Mouse (Mus musculus) thymus, postnatal 14 days (tissue): ENCODE results near the gene H2-Ab1.

Experiments
- DNase-seq: peaks from one replicate; pipeline ENCODE4 v3.0.0; 2021

H2-Ab1 gene

GRCm38 (mm10) chr17:34240366-34240765 is 17.1 kb upstream of the H2-Ab1 start:
- peak; percentile 3 for DNase-seq

- peak; percentile 3 for DNase-seq
These were observed 16.6 kb upstream of the H2-Ab1 start for GRCm38 (mm10) chr17:34240916-34241315.

GRCm38 (mm10) chr17:34244656-34245055 is 12.8 kb upstream of the H2-Ab1 start:
- peak; percentile 1 for DNase-seq

GRCm38 (mm10) chr17:34247047-34247446 is 10.4 kb upstream of the H2-Ab1 start:
- no peak for DNase-seq

DNA sequence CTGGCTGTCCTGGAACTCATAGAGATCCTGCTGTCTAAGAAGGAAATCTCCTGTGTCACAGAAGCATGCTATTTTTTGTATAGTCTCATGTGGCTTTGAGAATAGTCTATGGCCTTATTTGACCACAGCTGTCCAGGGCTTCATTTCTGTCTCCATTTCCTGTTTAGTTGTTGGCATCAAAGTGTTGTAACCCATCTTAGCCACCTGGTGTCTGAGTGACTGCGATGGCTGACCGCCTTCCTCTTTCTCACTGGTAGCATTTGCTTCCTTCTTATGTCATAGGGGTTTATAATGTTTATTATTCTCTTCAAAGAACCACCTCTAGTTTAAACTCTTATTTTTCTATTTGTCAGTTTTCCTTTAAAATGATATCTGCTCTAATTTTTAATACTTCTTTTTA is 8.7 kb upstream of the H2-Ab1 start:
- no peak for DNase-seq

- no peak for DNase-seq
These were observed 8.1 kb upstream of the H2-Ab1 start for GRCm38 (mm10) chr17:34249361-34249760.

- DNase-seq = peak; percentile 66
These were observed 7.6 kb upstream of the H2-Ab1 start for GRCm38 (mm10) chr17:34249878-34250277.

DNA sequence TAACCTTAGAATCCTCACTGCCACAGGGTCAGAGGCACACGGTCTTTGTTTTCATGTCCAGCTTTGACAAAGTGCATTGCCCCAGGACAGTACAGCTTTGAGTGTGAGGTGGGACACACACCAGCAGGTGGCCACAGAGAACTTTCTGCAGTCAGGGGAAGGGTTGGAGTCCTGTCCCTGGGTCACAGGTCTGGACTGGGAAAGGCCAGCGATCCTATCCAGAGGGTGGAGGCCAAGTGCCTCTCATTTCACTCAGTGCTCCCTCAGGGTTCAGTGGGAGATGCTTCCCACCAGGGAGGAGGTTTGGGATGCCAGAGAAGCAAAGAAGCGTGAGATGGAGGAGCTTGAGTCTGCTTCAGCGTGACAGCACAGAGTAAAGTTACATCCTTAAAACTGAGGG is 5.8 kb upstream of the H2-Ab1 start:
- DNase-seq = no peak

DNA sequence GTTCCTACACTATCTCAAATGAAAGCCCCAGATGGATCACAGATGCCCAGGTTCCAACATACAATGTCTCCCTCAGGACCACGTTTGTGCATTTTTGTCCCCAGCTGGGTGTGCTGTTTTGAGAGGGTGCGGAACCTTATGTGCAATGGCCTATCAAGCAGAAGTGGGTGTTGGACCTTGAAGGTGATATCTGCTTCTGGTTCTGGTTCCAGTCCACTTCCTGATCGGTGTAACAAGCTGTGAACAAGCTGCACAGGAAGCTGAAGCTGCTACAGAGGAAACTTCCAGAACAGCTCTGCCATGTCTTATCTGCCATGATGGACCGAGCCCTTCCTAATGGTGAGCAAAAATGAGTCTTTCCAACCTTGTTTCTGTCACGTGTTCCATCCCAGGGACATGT is 988 bp upstream of the H2-Ab1 start:
- no peak for DNase-seq

DNA sequence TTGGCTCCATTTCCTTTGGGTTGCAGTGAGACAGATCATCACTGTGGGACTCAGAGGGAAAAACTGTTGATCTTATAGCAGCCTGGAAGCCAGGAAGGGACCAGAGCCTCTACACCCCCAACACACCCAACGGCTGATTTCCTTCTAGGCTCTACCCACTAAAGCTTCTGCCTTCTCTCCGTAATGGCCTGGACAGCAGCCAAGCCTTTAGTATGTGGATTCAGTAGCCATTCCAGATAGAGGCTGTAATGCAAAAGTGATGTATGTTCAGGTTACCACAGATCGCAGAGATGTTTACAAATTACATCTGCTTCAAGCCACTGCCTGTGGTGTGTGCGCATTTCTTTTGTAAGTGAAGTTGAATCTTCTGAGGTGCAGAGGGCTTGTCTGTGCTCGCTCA is 3.1 kb downstream of the H2-Ab1 start:
- DNase-seq = no peak

DNA sequence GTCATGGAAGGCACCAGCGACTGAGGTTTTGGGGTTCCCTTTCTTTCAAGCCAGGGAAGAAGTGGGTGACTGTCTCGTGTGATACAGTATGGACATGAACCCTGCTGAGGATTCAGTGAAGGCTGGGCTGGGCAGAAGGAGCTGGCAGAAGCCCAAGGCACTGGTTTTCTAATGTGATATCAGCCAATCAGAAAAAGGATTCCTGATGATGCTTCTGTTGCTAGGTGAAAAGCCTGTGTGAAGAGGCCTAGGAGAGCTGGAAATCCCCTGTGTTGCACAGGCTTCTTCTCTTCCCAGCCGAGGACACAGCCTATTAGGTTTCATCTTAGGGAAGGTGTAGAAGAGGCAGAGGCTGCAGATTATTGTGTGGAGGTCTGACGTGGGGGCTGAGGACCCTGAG is 4.0 kb downstream of the H2-Ab1 start:
- DNase-seq = peak; percentile 54

GRCm38 (mm10) chr17:34263068-34263467 is 5.6 kb downstream of the H2-Ab1 start:
- DNase-seq = peak; percentile 80

GRCm38 (mm10) chr17:34263811-34264371 is 6.4 kb downstream of the H2-Ab1 start:
- peak; percentile 71 for DNase-seq

DNA sequence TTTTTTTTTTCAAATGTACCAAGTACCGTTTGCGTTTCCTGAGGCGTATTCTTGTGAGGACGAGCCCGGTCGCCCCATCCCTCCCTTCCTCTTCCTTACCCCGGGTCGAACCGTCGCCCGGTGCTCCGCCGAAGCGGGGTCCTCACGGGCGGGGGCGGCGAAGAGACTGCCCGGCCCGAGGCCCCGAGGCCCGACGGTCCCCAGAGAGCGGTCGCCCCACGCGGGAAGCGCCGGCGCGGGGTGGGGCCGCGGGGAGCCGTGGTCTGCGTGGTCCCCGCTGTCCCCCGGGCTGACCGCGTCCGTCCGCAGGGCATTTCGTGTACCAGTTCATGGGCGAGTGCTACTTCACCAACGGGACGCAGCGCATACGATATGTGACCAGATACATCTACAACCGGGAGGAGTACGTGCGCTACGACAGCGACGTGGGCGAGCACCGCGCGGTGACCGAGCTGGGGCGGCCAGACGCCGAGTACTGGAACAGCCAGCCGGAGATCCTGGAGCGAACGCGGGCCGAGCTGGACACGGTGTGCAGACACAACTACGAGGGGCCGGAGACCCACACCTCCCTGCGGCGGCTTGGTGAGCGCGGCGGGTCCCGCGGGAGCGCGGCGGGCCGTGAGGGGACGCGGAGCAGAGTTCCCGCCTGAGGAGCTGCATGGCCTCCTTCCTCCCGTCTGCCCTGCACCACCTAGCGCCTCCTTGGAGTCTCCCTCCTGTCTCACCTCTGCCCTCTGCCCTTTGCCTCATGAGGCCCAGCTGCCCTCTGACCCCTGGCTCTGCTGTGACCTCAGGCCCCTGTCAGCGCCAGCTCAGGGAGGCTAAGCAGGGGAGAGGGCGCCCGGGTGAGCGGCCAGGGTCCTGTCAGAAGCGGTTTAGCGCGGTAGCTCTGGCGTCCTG is 7.2 kb downstream of the H2-Ab1 start:
- peak; percentile 34 for DNase-seq

DNA sequence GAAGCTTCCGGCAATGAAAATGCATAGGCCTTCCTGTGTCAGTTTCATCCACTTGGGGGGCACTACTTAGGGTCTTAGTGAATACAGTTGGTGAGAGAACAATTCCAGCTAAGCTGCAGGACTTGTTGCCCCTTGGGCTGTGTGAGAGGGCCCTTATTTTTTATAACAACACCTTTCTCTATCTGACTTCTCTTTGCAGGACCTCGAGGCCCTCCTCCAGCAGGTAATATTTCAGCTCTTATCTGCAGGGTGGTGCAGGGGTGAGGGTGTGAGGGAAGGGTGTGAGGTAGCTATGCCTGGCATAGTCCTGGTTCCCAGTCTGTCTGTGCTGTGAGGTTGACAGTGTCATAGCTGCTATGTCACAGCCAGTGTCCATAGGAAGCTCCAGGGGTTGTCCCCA is 10.8 kb downstream of the H2-Ab1 start:
- no peak for DNase-seq

GRCm38 (mm10) chr17:34268748-34269147 is 11.3 kb downstream of the H2-Ab1 start:
- DNase-seq = no peak

DNA sequence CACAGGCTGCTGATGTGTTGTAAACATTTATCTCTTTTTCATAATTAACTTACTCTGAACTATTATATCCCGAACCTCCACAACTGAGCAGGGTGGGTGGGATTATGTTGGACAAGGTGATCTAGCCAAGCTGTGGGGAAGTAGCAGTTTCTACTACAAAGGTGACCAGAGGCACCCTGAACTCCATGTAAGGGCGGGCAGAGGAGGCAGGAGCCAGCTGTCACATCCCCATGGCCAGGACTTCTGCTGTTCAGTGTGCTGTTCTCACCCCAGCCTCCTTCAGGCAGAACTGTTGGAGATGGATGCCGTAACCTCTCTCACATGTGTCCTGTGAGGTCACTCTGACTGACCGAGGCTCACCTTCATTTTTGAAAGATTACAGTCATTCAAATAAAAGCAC is 12.3 kb downstream of the H2-Ab1 start:
- DNase-seq = no peak

DNA sequence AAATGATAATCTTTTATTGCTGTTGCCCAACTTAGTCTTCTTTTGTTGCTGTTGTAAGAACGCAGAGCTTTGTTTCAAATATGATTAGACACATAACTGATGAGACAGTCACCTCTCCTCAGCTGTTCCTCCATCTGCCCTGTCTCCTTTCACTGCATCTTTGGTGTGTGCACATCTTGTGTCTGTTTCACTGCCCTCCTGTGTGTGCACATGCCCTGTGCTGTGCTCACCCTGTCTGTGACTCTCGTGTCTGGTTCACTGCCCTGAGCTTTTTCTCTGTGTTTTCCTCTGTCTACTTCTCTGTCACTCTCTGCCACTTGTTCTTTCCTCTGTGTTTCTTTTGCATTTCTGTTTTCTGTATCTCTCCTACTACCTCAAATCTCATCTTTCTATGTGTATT is 12.7 kb downstream of the H2-Ab1 start:
- DNase-seq = no peak

DNA sequence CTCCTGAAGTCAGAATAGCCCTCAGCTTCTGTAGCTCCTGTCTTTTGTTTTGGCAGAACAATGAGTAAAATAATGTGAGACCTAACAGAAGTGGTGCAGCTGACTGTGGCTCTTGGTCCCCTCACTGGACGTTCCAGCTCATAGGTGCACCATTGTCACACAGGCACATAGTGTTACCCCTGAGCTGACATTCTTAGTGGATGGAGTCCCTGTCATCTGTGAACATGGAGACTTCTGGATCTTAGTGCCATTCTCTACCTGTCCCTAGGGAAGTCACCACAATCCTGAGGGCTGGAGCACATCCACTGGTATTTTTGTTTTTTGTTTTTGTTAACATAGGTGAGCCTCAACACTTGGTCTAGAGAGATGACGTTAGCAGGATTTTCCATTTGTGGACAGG is 13.5 kb downstream of the H2-Ab1 start:
- DNase-seq = no peak

DNA sequence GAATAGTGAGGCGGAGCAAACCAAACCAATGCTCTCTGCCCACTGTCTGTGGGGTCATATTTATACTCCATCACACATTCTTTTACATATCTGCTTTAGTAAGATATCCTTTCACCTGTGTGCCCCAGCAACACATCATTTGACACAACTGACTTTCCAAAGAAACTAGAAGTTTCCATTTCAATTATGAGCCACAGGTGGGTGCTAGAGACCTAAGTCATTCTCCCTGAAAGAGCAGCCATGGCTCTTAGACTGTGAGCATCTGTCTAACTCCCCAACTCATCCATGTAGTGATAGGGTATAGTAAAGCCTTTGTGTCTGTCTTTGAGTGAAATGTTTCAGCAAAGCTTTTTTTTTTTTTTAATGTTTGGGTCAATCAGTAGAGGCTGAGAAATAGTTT is 14.6 kb downstream of the H2-Ab1 start:
- no peak for DNase-seq

DNA sequence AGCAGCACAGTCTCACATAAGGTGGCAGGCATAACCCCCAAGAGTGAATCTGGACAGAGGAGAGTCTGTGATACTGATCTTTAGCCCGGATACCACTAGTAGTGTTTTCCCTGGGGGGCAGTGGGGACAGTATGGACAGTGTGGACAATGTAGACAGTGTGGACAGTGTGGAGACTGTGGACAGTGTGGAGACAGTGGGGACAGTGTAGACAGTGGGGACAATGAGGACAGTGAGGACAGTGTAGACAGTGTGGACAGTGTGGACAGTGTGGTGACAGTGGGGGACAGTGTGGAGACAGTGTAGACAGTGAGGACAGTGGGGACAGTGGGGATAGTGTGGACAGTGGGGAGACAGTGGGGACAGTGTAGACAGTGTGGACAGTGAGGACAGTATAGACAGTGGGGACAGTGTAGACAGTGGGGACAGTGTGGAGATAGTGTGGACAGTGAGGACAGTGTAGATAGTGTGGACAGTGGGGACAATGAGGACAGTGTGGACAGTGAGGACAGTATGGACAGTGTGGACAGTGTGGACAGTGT is 23.1 kb downstream of the H2-Ab1 start:
- DNase-seq = no peak

GRCm38 (mm10) chr17:34281836-34282235 is 24.3 kb downstream of the H2-Ab1 start:
- no peak for DNase-seq

- DNase-seq = no peak
These were observed 27.9 kb downstream of the H2-Ab1 start for GRCm38 (mm10) chr17:34285371-34285770.

DNA sequence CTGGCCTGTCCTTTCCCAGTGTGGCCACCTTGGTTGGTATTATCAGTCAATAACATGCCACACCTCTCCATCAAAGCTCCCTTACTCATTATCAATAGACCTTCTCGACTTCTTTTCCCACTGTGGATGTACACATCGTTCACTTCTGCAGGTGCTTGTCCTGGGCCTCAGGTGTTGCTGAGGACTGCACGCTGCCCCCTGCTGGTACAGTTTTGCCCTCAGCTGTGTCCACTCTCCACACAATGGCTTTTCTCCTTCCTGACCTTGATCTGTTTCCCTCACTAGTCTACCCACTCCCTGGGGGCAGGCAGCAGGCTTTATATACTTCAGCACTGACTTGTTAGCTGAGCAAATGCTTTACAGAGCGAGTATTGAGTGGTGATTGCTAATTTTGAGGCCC is 28.4 kb downstream of the H2-Ab1 start:
- peak; percentile 72 for DNase-seq
